Mouse (Mus musculus): Measurements from ENCODE around the gene Gm973. TPM values are rescaled to one million over a fixed set of nuclear protein-coding genes. Genes with fewer than 3 reads are reported as not detected.
"Not testable (repeated sequence)": the region's sequence is repeated elsewhere in the genome, so short reads cannot be mapped to it uniquely, and the experiment has no call there.

Gm973 gene
- polyA plus RNA-seq, 1 experiment from 2014 or later, result 0.99 TPM

GRCm38 (mm10) chr1:59629194-59629593 lies 113.1 kb downstream of the Gm973 start:
- Histone ChIP-seq H3K4me2 (ENCODE audit: low read depth, low read length, severe bottlenecking) (no peak overlapping the region), H3K4me1 (replicated peaks; ENCODE audit: control insufficient read depth, insufficient read depth, low read length) (no peaks in the 10 kb centered on the region), H3K36me3 (ENCODE audit: control insufficient read depth, insufficient read depth, low read length) (no peaks in the 10 kb centered on the region), H3K27ac (ENCODE audit: low read depth, low read length) (no peak overlapping the region), H3K4me3 (ENCODE audit: low read depth, low read length) (no peak overlapping the region), H3K9ac (ENCODE audit: low read length) (no peak overlapping the region), H3K27me3 (ENCODE audit: control insufficient read depth, insufficient read depth, low read length) (no peaks in the 10 kb centered on the region), H3K9me3 (ENCODE audit: control insufficient read depth, low read length) (no peaks in the 10 kb centered on the region)
- no peak for DNase-seq (ENCODE audit: low spot score)
- no peak for ATAC-seq (replicated peaks; ENCODE audit: low FRiP score)
- 50% methylated on average over 6 of the region's 6 CpGs for WGBS

- H3K4me3 ChIP-seq (ENCODE audit: low read depth, low read length); H3K27ac ChIP-seq (ENCODE audit: low read depth, low read length); H3K36me3 ChIP-seq (ENCODE audit: control insufficient read depth, insufficient read depth, low read length); H3K4me1 ChIP-seq (replicated peaks; ENCODE audit: control insufficient read depth, insufficient read depth, low read length); H3K9me3 ChIP-seq (ENCODE audit: control insufficient read depth, low read length); H3K9ac ChIP-seq (ENCODE audit: low read length); DNase-seq (ENCODE audit: low spot score); ATAC-seq (replicated peaks; ENCODE audit: low FRiP score); H3K27me3 ChIP-seq (ENCODE audit: control insufficient read depth, insufficient read depth, low read length); H3K4me2 ChIP-seq (ENCODE audit: low read depth, low read length, severe bottlenecking): not testable (repeated sequence)
- 88% methylated on average over 6 of the region's 6 CpGs for WGBS
Measured at GRCm38 (mm10) chr1:59630356-59630755, 114.3 kb downstream of the Gm973 start.

GRCm38 (mm10) chr1:59631986-59632659 lies 116.1 kb downstream of the Gm973 start:
- H3K36me3 ChIP-seq (ENCODE audit: control insufficient read depth, insufficient read depth, low read length), result no peaks in the 10 kb centered on the region
- no peak for ATAC-seq (replicated peaks; ENCODE audit: low FRiP score)
- no peaks in the 10 kb centered on the region for H3K9me3 ChIP-seq (ENCODE audit: control insufficient read depth, low read length)
- no peaks in the 10 kb centered on the region for H3K4me1 ChIP-seq (replicated peaks; ENCODE audit: control insufficient read depth, insufficient read depth, low read length)
- no peak overlapping the region for H3K4me3 ChIP-seq (ENCODE audit: low read depth, low read length)
- H3K27ac ChIP-seq (ENCODE audit: low read depth, low read length), result no peak overlapping the region
- DNase-seq (ENCODE audit: low spot score), result no peak
- no peak overlapping the region for H3K4me2 ChIP-seq (ENCODE audit: low read depth, low read length, severe bottlenecking)
- 92% methylated on average over 5 of the region's 5 CpGs for WGBS
- H3K9ac ChIP-seq (ENCODE audit: low read length), result no peak overlapping the region
- H3K27me3 ChIP-seq (ENCODE audit: control insufficient read depth, insufficient read depth, low read length), result no peaks in the 10 kb centered on the region

GRCm38 (mm10) chr1:59633056-59633455 lies 117.0 kb downstream of the Gm973 start:
- Histone ChIP-seq H3K9ac (ENCODE audit: low read length) (no peak overlapping the region), H3K4me1 (replicated peaks; ENCODE audit: control insufficient read depth, insufficient read depth, low read length) (no peaks in the 10 kb centered on the region), H3K4me2 (ENCODE audit: low read depth, low read length, severe bottlenecking) (no peak overlapping the region), H3K4me3 (ENCODE audit: low read depth, low read length) (no peak overlapping the region), H3K9me3 (ENCODE audit: control insufficient read depth, low read length) (no peaks in the 10 kb centered on the region), H3K27ac (ENCODE audit: low read depth, low read length) (no peak overlapping the region), H3K27me3 (ENCODE audit: control insufficient read depth, insufficient read depth, low read length) (no peaks in the 10 kb centered on the region), H3K36me3 (ENCODE audit: control insufficient read depth, insufficient read depth, low read length) (no peaks in the 10 kb centered on the region)
- WGBS, result 43% methylated on average over 6 of the region's 6 CpGs
- DNase-seq (ENCODE audit: low spot score), result no peak
- no peak for ATAC-seq (replicated peaks; ENCODE audit: low FRiP score)

- Histone ChIP-seq H3K36me3 (ENCODE audit: control insufficient read depth, insufficient read depth, low read length) (no peaks in the 10 kb centered on the region), H3K4me1 (replicated peaks; ENCODE audit: control insufficient read depth, insufficient read depth, low read length) (no peaks in the 10 kb centered on the region), H3K27ac (ENCODE audit: low read depth, low read length) (no peak overlapping the region), H3K9me3 (ENCODE audit: control insufficient read depth, low read length) (no peaks in the 10 kb centered on the region), H3K4me2 (ENCODE audit: low read depth, low read length, severe bottlenecking) (no peak overlapping the region), H3K4me3 (ENCODE audit: low read depth, low read length) (no peak overlapping the region), H3K9ac (ENCODE audit: low read length) (no peak overlapping the region), H3K27me3 (ENCODE audit: control insufficient read depth, insufficient read depth, low read length) (no peaks in the 10 kb centered on the region)
- DNase-seq (ENCODE audit: low spot score) (no peak), ATAC-seq (replicated peaks; ENCODE audit: low FRiP score) (no peak)
- 79% methylated on average over 1 of the region's 1 CpGs for WGBS
Measured at GRCm38 (mm10) chr1:59636349-59636748, 120.3 kb downstream of the Gm973 start.

- no peak overlapping the region for H3K27ac ChIP-seq (ENCODE audit: low read depth, low read length)
- 92% methylated on average over 3 of the region's 3 CpGs for WGBS
- no peak for DNase-seq (ENCODE audit: low spot score)
- H3K36me3 ChIP-seq (ENCODE audit: control insufficient read depth, insufficient read depth, low read length), result no peaks in the 10 kb centered on the region; the same call in 1 of the 2 replicates
- H3K4me2 ChIP-seq (ENCODE audit: low read depth, low read length, severe bottlenecking), result no peak overlapping the region
- no peak overlapping the region for H3K9ac ChIP-seq (ENCODE audit: low read length)
- H3K4me3 ChIP-seq (ENCODE audit: low read depth, low read length), result no peak overlapping the region
- H3K27me3 ChIP-seq (ENCODE audit: control insufficient read depth, insufficient read depth, low read length), result no peaks in the 10 kb centered on the region
- no peak for ATAC-seq (replicated peaks; ENCODE audit: low FRiP score)
- H3K9me3 ChIP-seq (ENCODE audit: control insufficient read depth, low read length), result no peaks in the 10 kb centered on the region
- H3K4me1 ChIP-seq (replicated peaks; ENCODE audit: control insufficient read depth, insufficient read depth, low read length), result no peaks in the 10 kb centered on the region
Measured at GRCm38 (mm10) chr1:59638371-59638770, 122.3 kb downstream of the Gm973 start.

GRCm38 (mm10) chr1:59642488-59642887 lies 126.4 kb downstream of the Gm973 start:
- H3K36me3 ChIP-seq (ENCODE audit: control insufficient read depth, insufficient read depth, low read length), result no peaks in the 10 kb centered on the region; the same call in 1 of the 2 replicates
- H3K4me3 ChIP-seq (ENCODE audit: low read depth, low read length), result no peak overlapping the region
- H3K9me3 ChIP-seq (ENCODE audit: control insufficient read depth, low read length), result no peaks in the 10 kb centered on the region
- no peaks in the 10 kb centered on the region for H3K27me3 ChIP-seq (ENCODE audit: control insufficient read depth, insufficient read depth, low read length)
- H3K27ac ChIP-seq (ENCODE audit: low read depth, low read length), result no peak overlapping the region
- WGBS, result 98% methylated on average over 1 of the region's 1 CpGs
- H3K4me1 ChIP-seq (replicated peaks; ENCODE audit: control insufficient read depth, insufficient read depth, low read length), result no peaks in the 10 kb centered on the region
- ATAC-seq (replicated peaks; ENCODE audit: low FRiP score) (no peak), DNase-seq (ENCODE audit: low spot score) (no peak)
- H3K9ac ChIP-seq (ENCODE audit: low read length), result no peak overlapping the region
- H3K4me2 ChIP-seq (ENCODE audit: low read depth, low read length, severe bottlenecking), result no peak overlapping the region

- H3K27me3 ChIP-seq (ENCODE audit: control insufficient read depth, insufficient read depth, low read length); H3K9me3 ChIP-seq (ENCODE audit: control insufficient read depth, low read length); ATAC-seq (replicated peaks; ENCODE audit: low FRiP score); H3K4me3 ChIP-seq (ENCODE audit: low read depth, low read length); DNase-seq (ENCODE audit: low spot score); H3K4me1 ChIP-seq (replicated peaks; ENCODE audit: control insufficient read depth, insufficient read depth, low read length); H3K4me2 ChIP-seq (ENCODE audit: low read depth, low read length, severe bottlenecking); H3K9ac ChIP-seq (ENCODE audit: low read length); H3K27ac ChIP-seq (ENCODE audit: low read depth, low read length); H3K36me3 ChIP-seq (ENCODE audit: control insufficient read depth, insufficient read depth, low read length): not testable (repeated sequence)
- 93% methylated on average over 2 of the region's 2 CpGs for WGBS
Measured at GRCm38 (mm10) chr1:59646502-59646901, 130.4 kb downstream of the Gm973 start.

GRCm38 (mm10) chr1:59651201-59651819 lies 135.2 kb downstream of the Gm973 start:
- Histone ChIP-seq H3K27me3 (ENCODE audit: control insufficient read depth, insufficient read depth, low read length) (no peaks in the 10 kb centered on the region), H3K4me2 (ENCODE audit: low read depth, low read length, severe bottlenecking) (no peak overlapping the region), H3K36me3 (ENCODE audit: control insufficient read depth, insufficient read depth, low read length) (no peaks in the 10 kb centered on the region; the same call in 1 of the 2 replicates), H3K4me1 (replicated peaks; ENCODE audit: control insufficient read depth, insufficient read depth, low read length) (no peaks in the 10 kb centered on the region), H3K4me3 (ENCODE audit: low read depth, low read length) (no peak overlapping the region), H3K9ac (ENCODE audit: low read length) (no peak overlapping the region), H3K27ac (ENCODE audit: low read depth, low read length) (no peak overlapping the region), H3K9me3 (ENCODE audit: control insufficient read depth, low read length) (no peaks in the 10 kb centered on the region)
- DNase-seq (ENCODE audit: low spot score) (no peak), ATAC-seq (replicated peaks; ENCODE audit: low FRiP score) (no peak)
- 94% methylated on average over 3 of the region's 3 CpGs for WGBS

Data from forebrain, embryonic 11.5 days (tissue).